Mouse (Mus musculus) spleen, postnatal 4 days (tissue): ENCODE data around the gene Smoc1.

ENCODE experiments used
- DNase-seq, 2 experiments: peaks; one replicate each; pipeline ENCODE4 v3.0.0; 2022; ENCODE audit warnings: low spot score in 2 of 2

Gene Smoc1

DNA sequence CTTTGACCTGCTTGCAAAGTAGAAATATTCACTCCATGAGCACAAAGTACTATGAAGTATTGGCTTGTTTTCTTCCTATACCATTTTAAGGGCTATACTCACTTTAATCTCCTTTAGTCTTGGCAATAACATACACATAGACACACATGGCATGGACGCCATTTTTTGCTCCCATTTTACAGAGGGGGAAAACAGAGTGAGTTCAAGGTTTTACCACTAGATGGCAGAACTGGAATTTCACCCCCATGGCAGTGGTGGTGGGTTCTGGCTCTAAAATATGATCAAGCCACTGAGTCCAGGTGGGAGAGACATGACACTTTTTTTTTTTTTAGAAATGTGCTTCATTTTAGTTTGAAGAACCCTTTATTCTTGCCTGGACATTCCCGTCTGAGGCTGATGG lies 1.6 kb upstream of the Smoc1 start:
- DNase-seq, result no peak

DNA sequence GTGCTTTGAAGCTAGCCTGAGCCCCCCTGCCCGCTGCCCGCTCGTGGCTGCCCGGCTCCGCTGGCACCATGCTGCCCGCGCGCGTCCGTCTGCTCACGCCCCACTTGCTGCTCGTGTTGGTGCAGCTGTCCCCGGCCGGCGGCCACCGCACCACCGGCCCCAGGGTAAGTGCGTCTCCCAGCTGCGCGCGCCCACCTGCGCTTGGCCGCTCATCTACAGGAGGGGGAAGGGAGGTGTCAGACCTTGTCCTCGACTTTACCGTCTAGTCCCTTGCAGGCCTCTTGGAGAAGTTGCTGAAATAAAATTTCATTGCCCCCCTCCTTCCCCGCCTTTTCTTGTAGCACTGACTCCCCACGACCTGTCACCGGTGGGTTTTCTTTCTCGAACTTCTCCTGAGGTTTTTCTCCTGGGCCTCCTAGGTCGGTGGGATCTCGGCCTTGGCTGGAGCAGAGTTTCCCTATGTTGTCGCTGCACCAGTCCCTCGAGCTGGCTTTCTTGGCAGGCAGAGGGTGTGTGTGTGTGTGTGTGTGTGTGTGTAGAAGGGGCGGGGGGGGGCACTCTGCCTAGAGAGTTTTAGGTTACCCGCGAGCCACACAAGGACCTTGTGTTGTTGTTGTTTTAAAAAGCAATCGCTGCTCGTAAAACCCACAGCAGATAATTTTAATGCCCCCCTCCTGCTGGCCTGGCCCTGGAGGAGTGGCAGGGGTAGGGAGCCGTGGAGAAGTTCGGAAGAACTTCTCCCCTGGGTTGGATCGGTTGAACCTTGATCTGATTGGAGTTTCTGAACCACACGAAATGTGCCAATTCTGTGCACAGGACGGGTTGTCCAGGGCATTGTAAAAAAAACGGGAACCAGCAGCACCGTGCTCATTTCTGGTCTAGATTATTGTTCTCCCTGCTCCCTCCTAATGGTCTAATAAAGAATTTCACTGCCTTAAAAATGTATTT lies 661 bp downstream of the Smoc1 start:
- DNase-seq, result no peak

DNA sequence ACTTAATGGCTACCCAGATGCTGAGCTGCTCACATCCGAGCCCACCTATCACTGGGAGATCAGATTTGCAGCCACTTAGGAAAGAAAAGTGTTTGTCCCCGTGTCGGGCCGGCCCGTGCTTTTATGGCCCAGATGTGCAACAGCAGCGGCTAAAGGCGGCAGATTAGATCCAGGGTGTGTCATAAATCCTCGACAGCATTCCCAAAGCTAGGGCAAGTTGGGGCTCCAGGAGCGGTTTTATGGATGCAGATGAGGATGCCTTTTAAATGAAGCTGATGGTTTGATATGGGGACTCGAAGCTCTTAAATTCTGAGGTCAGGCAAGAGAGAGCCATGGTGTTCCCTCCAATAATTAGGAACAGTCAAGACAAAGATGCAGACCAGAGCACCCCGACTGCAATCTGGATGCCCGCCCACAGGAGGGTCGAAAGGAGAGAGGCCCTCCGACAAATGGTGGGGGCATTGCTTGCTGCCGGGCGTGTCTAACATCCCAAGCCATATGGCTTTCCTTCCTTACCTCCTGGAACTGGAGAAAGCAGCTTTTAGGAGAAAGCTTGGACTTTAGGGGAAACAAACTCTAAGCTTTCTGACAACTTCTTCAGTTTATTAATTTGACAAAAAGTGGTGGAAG lies 1.8 kb downstream of the Smoc1 start:
- DNase-seq, result no peak

DNA sequence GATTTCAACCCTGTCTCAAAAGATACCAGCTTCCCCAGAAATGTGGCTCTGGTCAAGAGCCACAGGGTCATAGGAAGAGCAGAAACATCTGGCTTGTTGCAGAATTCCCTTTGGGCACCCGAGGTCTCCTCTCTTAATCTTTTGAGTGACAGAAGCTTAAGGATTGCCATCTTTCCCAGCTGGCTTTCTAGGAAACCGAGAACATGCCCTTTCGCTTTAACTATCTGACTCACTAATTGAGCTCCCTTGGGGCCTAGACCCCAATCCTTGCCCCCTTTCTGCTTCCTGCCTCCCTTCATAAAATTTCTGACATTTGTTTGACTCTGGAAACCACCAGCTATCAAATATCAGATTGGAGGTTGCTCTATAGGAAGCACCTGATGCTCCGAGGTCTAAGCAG lies 3.1 kb downstream of the Smoc1 start:
- no peak for DNase-seq

DNA sequence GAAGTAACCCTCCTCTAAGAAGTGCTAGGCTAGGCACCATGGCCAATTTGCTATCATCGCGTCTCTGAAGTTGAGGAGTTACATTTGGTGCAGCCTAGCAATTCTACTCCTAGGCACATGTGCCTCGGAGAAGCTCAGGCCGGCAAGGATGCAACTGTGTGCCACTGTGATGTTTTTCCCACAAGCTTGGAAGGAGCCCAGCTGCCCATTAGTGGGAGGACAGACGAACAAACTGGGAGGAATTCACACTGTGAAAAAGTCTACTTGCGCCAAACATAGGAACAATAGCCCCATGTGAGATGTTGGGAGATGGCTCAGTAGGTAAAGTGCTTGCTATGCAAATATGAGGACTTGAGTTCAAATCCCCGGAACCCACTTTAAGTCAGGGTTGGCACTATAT lies 5.0 kb downstream of the Smoc1 start:
- DNase-seq, result no peak

DNA sequence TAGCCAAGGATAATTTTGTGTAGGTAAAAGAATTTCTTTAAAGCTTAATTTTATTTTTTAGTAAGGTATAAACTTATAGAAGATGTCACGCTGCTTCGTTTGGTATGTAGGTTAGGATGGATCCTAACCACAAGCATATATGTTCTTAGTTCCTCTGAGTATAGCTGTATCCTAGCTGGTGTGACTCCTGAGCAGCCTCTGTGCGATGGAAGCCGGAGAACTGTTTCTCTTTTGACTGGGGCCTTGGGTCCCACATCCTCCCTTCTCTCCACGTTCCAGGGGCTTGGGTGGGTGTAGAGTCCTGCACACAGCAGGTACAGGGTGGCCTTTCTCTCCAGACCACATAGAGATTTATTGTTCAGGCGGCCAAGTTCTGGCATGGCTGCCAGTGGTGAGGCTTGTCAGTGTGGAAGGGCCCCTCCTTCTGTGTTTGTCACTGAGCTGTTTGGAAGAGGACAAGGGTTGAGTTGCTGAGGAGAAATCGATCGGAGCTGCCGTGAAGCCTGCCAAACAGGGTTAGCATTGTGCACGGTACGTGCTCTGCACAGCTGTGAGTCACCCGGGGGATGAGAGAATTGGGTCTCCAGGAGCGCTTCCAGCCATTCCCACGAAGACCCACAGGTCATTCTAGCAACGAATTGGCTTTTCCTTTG lies 6.9 kb downstream of the Smoc1 start:
- DNase-seq, result no peak

DNA sequence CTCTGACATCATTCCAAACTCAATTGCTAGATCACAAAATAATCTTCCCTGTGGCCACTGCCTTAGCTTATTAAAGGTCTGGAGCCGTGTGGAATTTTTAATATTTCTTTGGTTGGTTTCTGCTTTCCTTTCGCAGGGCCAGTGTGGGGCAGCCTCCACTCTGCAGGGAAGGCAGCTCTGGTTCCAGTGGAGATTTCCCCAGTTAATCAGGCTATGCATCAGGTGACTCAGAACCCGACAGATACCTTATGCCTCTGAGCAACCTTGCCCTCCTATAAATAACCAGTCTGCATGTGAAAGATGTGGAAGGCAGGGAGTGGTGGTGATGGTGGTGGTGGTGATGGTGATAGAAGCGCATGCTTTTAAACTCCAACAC lies 7.4 kb downstream of the Smoc1 start:
- no peak for DNase-seq

DNA sequence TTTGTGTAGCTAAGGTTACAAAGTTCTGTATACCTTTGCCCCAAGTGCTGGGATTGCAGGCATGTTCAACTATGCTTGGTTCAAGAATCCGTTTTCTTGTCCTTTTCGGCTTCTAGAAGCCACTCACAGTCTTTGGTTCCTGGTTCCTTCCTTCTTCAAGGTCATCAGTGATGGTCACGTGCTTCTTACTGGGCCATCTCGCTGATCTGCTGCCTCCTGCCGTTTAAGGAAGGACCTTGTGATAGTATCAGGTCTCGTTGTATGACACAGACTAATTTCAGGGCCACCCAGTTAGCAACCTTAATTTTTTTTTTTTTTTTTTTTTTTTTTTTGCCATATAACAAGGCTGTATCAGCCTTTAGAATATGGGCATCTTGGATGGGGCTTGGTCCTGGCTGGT lies 9.2 kb downstream of the Smoc1 start:
- no peak for DNase-seq

DNA sequence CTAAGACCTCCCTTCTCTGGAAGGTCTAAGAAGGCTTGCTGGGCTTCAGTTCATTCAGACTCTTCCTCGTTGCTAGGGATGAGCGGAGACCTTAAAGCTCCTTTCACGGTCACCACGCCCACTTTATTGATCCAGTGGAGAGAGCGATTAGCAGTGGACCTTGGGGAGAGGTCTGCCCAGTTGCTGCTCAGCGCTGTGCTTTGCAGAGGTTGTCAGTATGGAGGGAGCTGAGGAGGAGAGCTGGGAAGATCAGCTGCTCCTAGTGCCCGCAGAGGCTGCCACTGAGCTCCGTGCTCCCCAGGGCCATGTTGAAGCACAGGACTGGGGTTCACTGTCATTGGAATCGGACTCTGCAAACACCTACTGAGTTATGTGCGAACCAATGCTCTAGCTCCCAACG lies 17.0 kb downstream of the Smoc1 start:
- DNase-seq, result no peak

DNA sequence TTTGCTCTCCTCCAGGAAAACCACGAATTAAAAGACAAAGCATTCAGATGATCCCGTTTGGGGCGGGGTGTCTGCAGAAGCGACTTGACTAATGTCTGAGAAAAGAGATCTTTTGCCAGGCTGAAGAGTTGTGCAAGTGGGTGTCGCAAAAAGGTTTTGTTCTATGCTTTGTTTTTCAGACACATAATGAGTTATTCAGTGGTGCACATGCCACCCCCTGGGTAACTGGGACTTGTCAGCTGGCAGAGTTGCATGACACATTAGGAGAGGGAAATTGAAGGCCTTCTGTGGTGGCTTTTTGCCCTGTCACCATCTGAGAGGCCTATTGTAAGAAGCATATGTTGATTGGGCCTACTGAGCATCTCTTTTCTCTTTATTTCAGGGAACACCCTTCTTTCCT lies 20.3 kb downstream of the Smoc1 start:
- DNase-seq, result no peak

DNA sequence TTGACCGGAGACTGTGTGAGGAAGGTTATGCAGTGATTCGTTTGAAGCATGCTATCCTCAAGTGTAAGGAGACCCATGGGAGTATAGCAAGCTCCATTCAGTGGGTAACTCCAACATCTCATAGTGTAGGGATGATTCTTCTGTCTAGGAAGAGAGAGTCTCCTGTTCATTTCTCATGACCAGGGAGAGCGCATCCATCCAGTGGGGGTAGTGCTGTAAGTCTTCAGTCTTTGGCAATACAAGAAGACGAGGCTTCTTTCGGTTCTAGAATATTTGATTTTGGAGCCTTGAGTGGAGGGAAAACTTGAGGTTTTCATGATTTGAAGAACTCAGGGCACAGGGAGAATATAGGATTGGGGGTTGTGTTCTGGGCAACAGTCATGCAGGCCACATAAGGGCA lies 23.1 kb downstream of the Smoc1 start:
- no peak for DNase-seq

DNA sequence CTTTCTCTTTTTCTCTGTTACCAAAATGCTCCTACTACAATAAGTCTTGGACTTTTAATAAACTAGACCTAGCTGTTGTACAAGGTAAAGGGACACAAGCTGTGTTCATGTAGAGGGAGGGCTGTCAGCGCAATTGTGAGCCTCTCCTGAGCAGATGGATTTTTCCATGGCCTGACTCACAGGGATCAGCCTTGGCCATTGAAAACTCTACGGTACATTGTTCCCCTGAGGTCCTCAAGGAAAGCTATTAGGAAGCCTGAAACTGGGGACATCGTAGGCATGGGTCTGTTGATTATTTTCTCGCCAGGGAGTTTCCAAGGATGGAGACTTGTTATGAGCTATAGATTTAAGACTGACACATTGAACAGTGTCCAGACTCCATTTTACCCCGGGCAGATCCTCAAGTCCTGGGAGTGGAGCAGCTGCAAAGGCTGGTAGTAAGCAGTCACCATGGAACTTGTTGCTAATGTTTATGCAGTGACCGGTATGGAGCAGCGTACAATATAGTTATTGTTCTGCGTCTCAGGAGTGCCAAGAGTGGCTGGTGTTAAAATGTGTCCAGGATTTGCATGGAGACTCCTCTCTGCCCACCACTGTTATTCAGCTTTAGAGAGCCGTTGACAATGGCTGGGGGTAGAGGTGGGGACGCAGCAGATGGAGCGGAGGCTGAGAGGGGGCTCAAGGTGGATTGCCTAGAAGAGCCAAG lies 28.5 kb downstream of the Smoc1 start:
- no peak for DNase-seq

DNA sequence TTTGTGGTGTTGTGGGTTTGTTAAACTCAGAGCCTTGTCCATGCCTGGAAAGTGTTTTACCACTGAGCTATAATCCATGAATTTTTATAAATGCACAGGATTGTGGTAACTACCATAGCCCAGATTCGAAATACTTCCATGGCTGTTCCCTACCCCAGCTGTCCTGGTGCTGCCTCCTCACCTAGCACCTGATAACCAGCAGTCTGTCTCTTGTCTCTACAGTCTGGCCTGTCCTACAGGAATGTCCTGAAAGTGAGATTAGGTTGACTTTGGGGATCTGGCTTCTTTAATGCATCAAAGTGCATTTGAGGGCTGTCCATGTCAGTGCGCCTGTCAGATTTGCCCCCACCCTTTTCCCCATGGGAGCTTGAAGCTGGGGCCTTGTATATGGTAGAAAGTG lies 29.2 kb downstream of the Smoc1 start:
- no peak for DNase-seq

DNA sequence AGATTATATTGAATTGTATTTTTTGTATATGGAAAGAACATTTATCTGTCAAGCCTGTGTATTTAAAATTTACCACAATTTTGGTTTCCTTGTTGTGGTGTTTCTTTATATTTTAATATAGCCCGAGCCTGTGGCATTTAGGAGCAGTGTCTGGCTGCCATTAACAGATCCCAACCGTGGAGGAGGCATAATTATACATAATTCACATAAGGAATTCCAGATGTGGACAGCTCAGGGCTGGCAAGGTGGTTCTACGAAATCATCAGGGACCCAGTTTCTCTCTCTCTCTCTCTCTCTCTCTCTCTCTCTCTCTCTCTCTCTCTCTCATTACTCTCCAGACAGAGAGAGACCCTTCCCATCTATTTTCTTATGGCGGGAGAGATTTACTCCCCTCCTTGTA lies 31.0 kb downstream of the Smoc1 start:
- no peak for DNase-seq

DNA sequence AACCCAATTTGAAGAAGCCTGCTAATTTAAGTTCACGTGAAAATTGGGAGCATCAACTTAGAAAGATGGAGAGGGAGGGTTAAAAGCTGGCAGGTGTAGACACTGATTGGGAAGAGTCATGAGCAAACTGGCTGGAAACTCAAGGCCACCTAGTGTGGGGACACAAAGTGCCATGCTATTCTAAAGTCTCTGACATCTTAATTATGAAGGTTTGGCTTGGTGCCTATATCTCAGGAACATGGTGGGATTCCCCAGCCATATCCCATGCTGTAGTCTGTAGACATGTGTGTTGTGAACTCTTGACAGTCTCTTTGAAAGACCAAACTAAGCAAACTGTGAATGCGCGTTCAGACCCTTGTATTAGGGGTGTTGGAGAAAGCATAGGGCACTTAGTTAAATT lies 32.0 kb downstream of the Smoc1 start:
- DNase-seq, result no peak

DNA sequence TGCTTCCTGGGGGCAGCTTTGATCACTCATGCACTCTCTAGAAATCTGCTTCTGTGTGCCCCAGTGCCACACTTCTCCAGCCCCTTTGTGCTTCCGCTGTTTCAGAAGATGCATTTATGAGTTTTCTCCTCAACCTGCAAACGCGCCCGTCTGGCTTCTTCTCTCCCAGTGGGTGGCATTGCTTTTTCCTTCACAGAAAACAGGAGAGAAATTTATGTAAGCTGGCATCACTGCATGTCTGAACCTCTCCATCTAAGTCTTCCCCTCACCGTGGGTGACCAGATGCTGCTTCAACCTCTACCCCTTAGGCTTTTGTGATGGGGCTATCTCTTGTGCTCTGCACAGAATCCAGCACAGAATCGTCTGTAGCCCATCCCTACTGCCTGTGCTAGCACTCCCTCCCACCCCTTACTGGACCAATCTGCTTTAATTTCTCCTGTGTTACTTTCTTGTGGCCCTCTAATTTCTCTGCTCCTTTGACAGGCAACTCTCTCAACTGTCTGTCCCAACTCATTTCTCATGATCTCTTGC lies 35.3 kb downstream of the Smoc1 start:
- DNase-seq, result no peak

DNA sequence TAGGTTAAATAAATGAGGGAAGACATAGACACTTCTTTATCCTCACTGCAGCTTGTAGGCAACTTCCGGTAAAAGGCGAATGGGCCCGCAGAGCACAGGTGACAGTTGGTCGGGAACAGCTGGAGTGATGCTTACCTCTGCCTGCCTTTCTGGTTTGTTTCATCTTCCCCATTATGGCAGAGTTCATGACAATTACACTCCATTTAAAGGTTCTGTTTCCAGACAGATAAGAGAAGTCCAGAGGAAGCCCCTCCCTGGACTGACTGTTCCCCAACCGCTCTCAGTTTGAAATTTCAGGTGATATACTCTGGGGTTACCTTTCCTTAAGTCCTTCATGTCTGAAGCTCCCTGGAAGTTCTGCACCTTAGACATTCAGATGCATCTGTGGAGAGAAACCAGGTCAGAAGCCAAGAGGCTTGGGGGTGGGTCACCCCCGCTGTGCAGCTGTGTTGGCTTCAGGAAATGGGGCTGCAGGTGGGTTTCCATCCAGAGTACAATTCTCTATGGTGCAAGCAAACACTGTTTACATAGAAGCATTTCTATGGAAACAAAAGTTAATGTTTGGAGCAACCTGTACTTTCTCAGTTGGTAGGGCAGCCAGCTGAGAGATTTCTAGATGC lies 36.8 kb downstream of the Smoc1 start:
- no peak for DNase-seq

DNA sequence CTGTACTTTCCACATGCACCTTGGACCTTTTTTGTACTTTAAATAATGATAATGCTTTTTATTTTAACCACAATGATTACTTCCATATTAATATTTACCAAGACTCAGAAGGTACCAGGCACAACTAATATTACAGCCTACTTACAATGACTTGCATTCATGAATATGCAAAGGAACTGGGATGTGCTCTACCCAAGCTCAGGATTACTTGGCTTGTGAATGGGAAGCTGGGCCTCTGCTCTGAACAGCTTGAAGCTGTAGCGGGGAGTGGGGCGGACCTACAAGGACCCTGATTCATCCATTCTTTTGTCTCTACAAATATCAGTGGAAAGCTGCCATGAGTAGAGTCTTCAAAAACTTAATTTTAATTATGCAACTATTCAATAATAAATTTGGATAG lies 47.5 kb downstream of the Smoc1 start:
- no peak for DNase-seq

DNA sequence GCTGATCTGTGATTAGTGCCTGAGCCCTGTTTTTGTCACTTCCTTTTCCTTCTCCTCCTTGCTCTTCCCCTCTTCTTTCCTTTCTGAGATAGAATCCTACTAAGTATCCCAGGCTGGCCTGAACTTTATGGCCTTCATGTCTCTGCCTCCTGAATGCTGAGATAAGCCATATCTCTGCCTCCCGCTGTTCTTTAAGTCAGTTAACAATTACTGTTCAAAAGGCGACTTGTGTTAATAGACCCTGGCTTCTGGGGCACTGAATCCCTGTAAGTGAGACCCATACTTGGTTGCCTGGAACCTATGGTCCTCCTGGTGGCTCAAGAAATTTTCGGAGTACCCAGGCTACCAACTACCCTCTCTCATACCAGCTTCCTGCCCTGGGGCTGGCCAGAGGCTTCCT lies 48.3 kb downstream of the Smoc1 start:
- DNase-seq, result no peak

DNA sequence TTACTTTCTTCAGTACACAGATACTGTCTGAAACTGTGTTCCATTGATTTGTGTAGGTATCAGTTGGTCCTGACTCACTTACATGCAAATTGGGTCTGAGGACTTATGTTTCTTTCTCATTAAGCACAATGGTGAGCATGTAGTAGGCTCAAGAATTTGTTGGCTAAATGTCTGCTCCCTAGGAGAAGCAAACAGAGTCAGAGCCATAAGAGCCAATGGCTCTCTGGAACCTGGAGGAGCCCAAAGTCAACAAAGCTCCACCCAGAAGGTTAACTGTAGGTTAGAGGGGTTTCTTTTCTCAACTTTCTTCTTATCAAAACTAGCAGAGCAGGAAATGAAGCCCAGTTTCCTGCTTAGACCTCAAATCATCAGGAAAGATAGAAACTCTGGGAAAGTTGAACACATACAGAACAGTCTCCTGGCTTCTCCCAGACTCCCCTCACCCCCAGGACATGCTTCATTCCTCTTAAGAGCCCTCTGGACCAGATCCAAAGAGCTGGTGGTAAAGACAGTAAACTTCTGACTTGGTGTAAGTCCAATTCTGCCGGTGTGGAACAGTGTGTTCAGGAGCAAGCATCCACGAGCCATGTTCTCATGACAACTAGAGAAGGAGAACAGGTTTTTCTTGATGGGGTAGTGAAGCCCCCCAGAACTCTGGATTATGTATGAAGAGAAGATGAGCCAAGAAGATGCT lies 51.5 kb downstream of the Smoc1 start:
- DNase-seq, result no peak

DNA sequence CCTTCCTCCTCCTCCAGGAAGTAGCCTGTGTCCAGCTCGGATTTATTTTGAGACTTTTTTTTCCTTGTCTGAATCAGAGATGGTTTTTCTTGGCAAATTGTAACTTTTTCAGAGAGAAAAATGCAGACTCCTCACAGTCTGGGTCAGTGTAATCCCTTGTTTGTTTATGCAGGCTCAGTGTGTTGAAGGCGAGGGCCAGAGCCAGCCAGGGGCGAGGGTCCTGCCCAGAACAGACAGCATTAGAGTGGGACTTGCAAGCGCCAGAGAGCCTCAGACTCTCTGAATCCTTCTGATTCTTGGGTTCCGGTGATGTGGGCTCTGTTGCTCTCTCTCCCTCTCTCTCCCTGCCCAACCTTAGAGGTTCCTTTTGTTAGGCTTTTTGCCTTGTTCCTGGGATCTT lies 53.7 kb downstream of the Smoc1 start:
- no peak for DNase-seq
